Mouse (Mus musculus) forebrain, embryonic 12.5 days (tissue): ENCODE measurements at regions not wholly inside any gene's neighbourhood (a gene's known extent, or its start where the extent isn't known, plus 50 kb on each side); places are given as distances from the start of the nearest gene placed in this dataset.
A peak's percentile ranks its signal among the peaks of the same experiment; 100 is the strongest.
"Not testable (repeated sequence)": the region's sequence is repeated elsewhere in the genome, so short reads cannot be mapped to it uniquely, and the experiment has no call there.

Source experiments
- ATAC-seq: fragments of 200-750 bp; cut with Nextera tagmentation; 2 replicates; pipeline ENCODE4 v1.8.0; 2017; ENCODE audit warnings: moderate TSS enrichment; ENCODE audit not compliant: low FRiP score
- H3K27ac ChIP-seq: fragments of 300-500 bp; sonication (generic); 2 replicates; pipeline ENCODE4 v1.5.1; 2016; ENCODE audit warnings: mild to moderate bottlenecking
- H3K27me3 ChIP-seq: fragments of 300-500 bp; sonication (generic); 2 replicates; pipeline ENCODE4 v1.6.1; 2016; ENCODE audit warnings: mild to moderate bottlenecking
- H3K36me3 ChIP-seq: fragments of 300-500 bp; sonication (generic); replicated peaks from 2 replicates; pipeline ENCODE4 v1.6.1; 2016; ENCODE audit warnings: mild to moderate bottlenecking
- H3K4me1 ChIP-seq: fragments of 300-500 bp; sonication (generic); 2 replicates; pipeline ENCODE4 v1.6.1; 2016
- H3K4me2 ChIP-seq: fragments of 300-500 bp; sonication (generic); 2 replicates; pipeline ENCODE4 v1.6.1; 2016; ENCODE audit warnings: mild to moderate bottlenecking, moderate library complexity
- H3K4me3 ChIP-seq: fragments of 300-500 bp; sonication (generic); replicated peaks from 2 replicates; pipeline ENCODE4 v1.5.1; 2016; ENCODE audit warnings: mild to moderate bottlenecking
- H3K9ac ChIP-seq: fragments of 300-500 bp; sonication (generic); 2 replicates; pipeline ENCODE4 v1.6.1; 2016; ENCODE audit warnings: mild to moderate bottlenecking
- H3K9me3 ChIP-seq: fragments of 300-500 bp; sonication (generic); 2 replicates; pipeline ENCODE4 v1.6.1; 2016
- whole genome bisulfite sequencing: fragments of 180-500 bp; shearing (Covaris S2); methylation state at CpG from one replicate; pipeline ENCODE4 v1.1.7; 2016; 5-methylcytosine and 5-hydroxymethylcytosine counted together

- Histone ChIP-seq H3K4me2 (no peak overlapping the region), H3K9me3 (no peaks in the 10 kb centered on the region), H3K36me3 (no peaks in the 10 kb centered on the region), H3K27ac (no peak overlapping the region), H3K27me3 (no peaks in the 10 kb centered on the region), H3K4me1 (no peaks in the 10 kb centered on the region), H3K9ac (no peak overlapping the region), H3K4me3 (no peak overlapping the region)
- ATAC-seq = no peak
- 86% methylated on average over 10 of the region's 10 CpGs for WGBS
Measured at GRCm38 (mm10) chr2:3864872-3865271, 152.6 kb upstream of the Frmd4a start.

- WGBS = 81% methylated on average over 4 of the region's 4 CpGs
Measured at GRCm38 (mm10) chr2:3866736-3867135, 150.8 kb upstream of the Frmd4a start.

GRCm38 (mm10) chr2:3869701-3870100 is 147.8 kb upstream of the Frmd4a start:
- ATAC-seq = no peak
- H3K27me3 ChIP-seq = no peaks in the 10 kb centered on the region
- no peak overlapping the region for H3K4me3 ChIP-seq
- no peaks in the 10 kb centered on the region for H3K9me3 ChIP-seq
- H3K27ac ChIP-seq = no peak overlapping the region
- 71% methylated on average over 1 of the region's 1 CpGs for WGBS
- no peaks in the 10 kb centered on the region for H3K36me3 ChIP-seq
- H3K9ac ChIP-seq = no peak overlapping the region
- no peak overlapping the region for H3K4me2 ChIP-seq
- no peaks in the 10 kb centered on the region for H3K4me1 ChIP-seq

More at GRCm38 (mm10) chr2:3866736-3867135, 150.8 kb upstream of the Frmd4a start:
- not testable (repeated sequence) for H3K27ac ChIP-seq, H3K27me3 ChIP-seq, H3K36me3 ChIP-seq, H3K9me3 ChIP-seq, ATAC-seq, H3K4me1 ChIP-seq, H3K4me3 ChIP-seq, H3K4me2 ChIP-seq, H3K9ac ChIP-seq

- no peaks in the 10 kb centered on the region for H3K36me3 ChIP-seq
- no peak overlapping the region for H3K27ac ChIP-seq
- WGBS = 92% methylated on average over 3 of the region's 3 CpGs
- no peaks in the 10 kb centered on the region for H3K4me1 ChIP-seq
- no peak for ATAC-seq
- H3K9me3 ChIP-seq = no peaks in the 10 kb centered on the region
- H3K4me2 ChIP-seq = no peak overlapping the region
- H3K27me3 ChIP-seq = no peaks in the 10 kb centered on the region
- H3K9ac ChIP-seq = no peak overlapping the region
- H3K4me3 ChIP-seq = no peak overlapping the region
Measured at GRCm38 (mm10) chr2:3871748-3872147, 145.8 kb upstream of the Frmd4a start.

GRCm38 (mm10) chr2:3887000-3887399 is 130.5 kb upstream of the Frmd4a start:
- Histone ChIP-seq H3K27ac (no peak overlapping the region), H3K36me3 (no peaks in the 10 kb centered on the region), H3K4me1 (peaks cover 14% of the 10 kb centered on the region), H3K4me3 (no peak overlapping the region), H3K27me3 (peaks cover 16% of the 10 kb centered on the region), H3K9ac (no peak overlapping the region), H3K4me2 (no peak overlapping the region), H3K9me3 (no peaks in the 10 kb centered on the region)
- no peak for ATAC-seq
- 67% methylated on average over 6 of the region's 6 CpGs for WGBS

GRCm38 (mm10) chr2:3887845-3888433 is 129.6 kb upstream of the Frmd4a start:
- peak; percentile 68 for ATAC-seq
- H3K27ac ChIP-seq = no peak overlapping the region
- no peaks in the 10 kb centered on the region for H3K36me3 ChIP-seq
- peak overlapping the region; percentile 35 for H3K4me2 ChIP-seq
- H3K27me3 ChIP-seq = peaks cover 18% of the 10 kb centered on the region
- WGBS = 8% methylated on average over 14 of the region's 14 CpGs
- H3K4me1 ChIP-seq = peaks cover 14% of the 10 kb centered on the region
- no peak overlapping the region for H3K4me3 ChIP-seq
- no peaks in the 10 kb centered on the region for H3K9me3 ChIP-seq
- no peak overlapping the region for H3K9ac ChIP-seq

GRCm38 (mm10) chr2:3889381-3889780 is 128.1 kb upstream of the Frmd4a start:
- 47% methylated on average over 3 of the region's 3 CpGs for WGBS

GRCm38 (mm10) chr2:3890462-3890861 is 127.1 kb upstream of the Frmd4a start:
- H3K36me3 ChIP-seq = no peaks in the 10 kb centered on the region
- WGBS = 34% methylated on average over 8 of the region's 8 CpGs
- no peaks in the 10 kb centered on the region for H3K9me3 ChIP-seq
- H3K9ac ChIP-seq = no peak overlapping the region
- H3K4me3 ChIP-seq = no peak overlapping the region
- peaks cover 14% of the 10 kb centered on the region for H3K4me1 ChIP-seq
- no peak for ATAC-seq
- peaks cover 20% of the 10 kb centered on the region for H3K27me3 ChIP-seq
- no peak overlapping the region for H3K27ac ChIP-seq
- no peak overlapping the region for H3K4me2 ChIP-seq

More at GRCm38 (mm10) chr2:3889381-3889780, 128.1 kb upstream of the Frmd4a start:
- Histone ChIP-seq H3K4me3 (no peak overlapping the region), H3K4me2 (no peak overlapping the region), H3K9ac (no peak overlapping the region), H3K9me3 (no peaks in the 10 kb centered on the region), H3K4me1 (peaks cover 14% of the 10 kb centered on the region), H3K36me3 (no peaks in the 10 kb centered on the region), H3K27ac (no peak overlapping the region), H3K27me3 (peaks cover 20% of the 10 kb centered on the region)
- no peak for ATAC-seq

GRCm38 (mm10) chr2:3907026-3907425 is 110.5 kb upstream of the Frmd4a start:
- 93% methylated on average over 4 of the region's 4 CpGs for WGBS
- H3K36me3 ChIP-seq = no peaks in the 10 kb centered on the region
- H3K4me1 ChIP-seq = peaks cover 7% of the 10 kb centered on the region; the same call in 1 of the 2 replicates
- H3K4me3 ChIP-seq = no peak overlapping the region
- H3K4me2 ChIP-seq = no peak overlapping the region
- no peak for ATAC-seq
- H3K27ac ChIP-seq = no peak overlapping the region
- no peaks in the 10 kb centered on the region for H3K9me3 ChIP-seq
- H3K9ac ChIP-seq = no peak overlapping the region
- no peaks in the 10 kb centered on the region for H3K27me3 ChIP-seq

GRCm38 (mm10) chr2:3908192-3908591 is 109.3 kb upstream of the Frmd4a start:
- H3K4me2 ChIP-seq = no peak overlapping the region
- H3K9ac ChIP-seq = no peak overlapping the region
- no peaks in the 10 kb centered on the region for H3K36me3 ChIP-seq
- no peaks in the 10 kb centered on the region for H3K9me3 ChIP-seq
- H3K4me3 ChIP-seq = no peak overlapping the region
- H3K27ac ChIP-seq = no peak overlapping the region
- H3K27me3 ChIP-seq = no peaks in the 10 kb centered on the region
- no peak for ATAC-seq
- H3K4me1 ChIP-seq = peaks cover 7% of the 10 kb centered on the region; the same call in 1 of the 2 replicates
- WGBS = 89% methylated on average over 3 of the region's 3 CpGs

- H3K4me1 ChIP-seq = peaks cover 7% of the 10 kb centered on the region; the same call in 1 of the 2 replicates
- no peak overlapping the region for H3K4me2 ChIP-seq
- H3K36me3 ChIP-seq = no peaks in the 10 kb centered on the region
- H3K9ac ChIP-seq = no peak overlapping the region
- H3K27me3 ChIP-seq = no peaks in the 10 kb centered on the region
- ATAC-seq = no peak
- H3K4me3 ChIP-seq = no peak overlapping the region
- H3K27ac ChIP-seq = no peak overlapping the region
- H3K9me3 ChIP-seq = no peaks in the 10 kb centered on the region
- 78% methylated on average over 9 of the region's 9 CpGs for WGBS
Measured at GRCm38 (mm10) chr2:3910086-3910891, 107.2 kb upstream of the Frmd4a start.

- Histone ChIP-seq H3K27ac (no peak overlapping the region), H3K4me2 (no peak overlapping the region), H3K4me3 (no peak overlapping the region), H3K4me1 (peaks cover 5% of the 10 kb centered on the region; the same call in 1 of the 2 replicates), H3K9ac (no peak overlapping the region), H3K9me3 (no peaks in the 10 kb centered on the region), H3K27me3 (no peaks in the 10 kb centered on the region), H3K36me3 (no peaks in the 10 kb centered on the region)
- ATAC-seq = no peak
- WGBS = 79% methylated on average over 7 of the region's 7 CpGs
Measured at GRCm38 (mm10) chr2:3915141-3915540, 102.4 kb upstream of the Frmd4a start.

- H3K27me3 ChIP-seq = no peaks in the 10 kb centered on the region
- no peak for ATAC-seq
- no peak overlapping the region for H3K4me2 ChIP-seq
- H3K36me3 ChIP-seq = no peaks in the 10 kb centered on the region
- no peak overlapping the region for H3K4me3 ChIP-seq
- no peaks in the 10 kb centered on the region for H3K9me3 ChIP-seq
- no peak overlapping the region for H3K27ac ChIP-seq
- H3K4me1 ChIP-seq = no peaks in the 10 kb centered on the region
- H3K9ac ChIP-seq = no peak overlapping the region
- WGBS = 93% methylated on average over 3 of the region's 3 CpGs
Measured at GRCm38 (mm10) chr2:3916365-3916764, 101.2 kb upstream of the Frmd4a start.
